Mouse (Mus musculus) intestine, embryonic 15.5 days (tissue): ENCODE data around the gene Sf3a3. TPM values are rescaled to one million over a fixed set of nuclear protein-coding genes. Genes with fewer than 3 reads are reported as not detected.

Source experiments
- ATAC-seq: fragments of 200-750 bp; cut with Nextera tagmentation; 2 replicates; pipeline ENCODE4 v1.8.0; 2017; ENCODE audit warnings: moderate TSS enrichment, moderate library complexity
- H3K27ac ChIP-seq: fragments of 300-500 bp; sonication (generic); 2 replicates; pipeline ENCODE4 v1.5.1; 2015; ENCODE audit warnings: mild to moderate bottlenecking, inconsistent platforms
- H3K27me3 ChIP-seq: fragments of 300-500 bp; sonication (generic); replicated peaks from 2 replicates; pipeline ENCODE4 v1.6.1; 2015; ENCODE audit warnings: inconsistent platforms
- H3K36me3 ChIP-seq: fragments of 300-500 bp; sonication (generic); 2 replicates; pipeline ENCODE4 v1.6.1; 2015; ENCODE audit warnings: inconsistent platforms
- H3K4me1 ChIP-seq: fragments of 300-500 bp; sonication (generic); replicated peaks from 2 replicates; pipeline ENCODE4 v1.6.1; 2015; ENCODE audit warnings: inconsistent platforms
- H3K4me2 ChIP-seq: fragments of 300-500 bp; sonication (generic); replicated peaks from 2 replicates; pipeline ENCODE4 v1.6.1; 2015; ENCODE audit warnings: mild to moderate bottlenecking, inconsistent platforms
- H3K4me3 ChIP-seq: fragments of 300-500 bp; sonication (generic); replicated peaks from 2 replicates; pipeline ENCODE4 v1.5.1; 2015; ENCODE audit warnings: inconsistent platforms
- H3K9ac ChIP-seq: fragments of 300-500 bp; sonication (generic); 2 replicates; pipeline ENCODE4 v1.6.1; 2015; ENCODE audit warnings: inconsistent platforms
- H3K9me3 ChIP-seq: fragments of 300-500 bp; sonication (generic); 2 replicates; pipeline ENCODE4 v1.6.1; 2016; ENCODE audit warnings: inconsistent platforms
- WGBS: fragments of 180-500 bp; shearing (Covaris S2); methylation state at CpG from one replicate; pipeline ENCODE4 v1.1.7; 2015; 5-methylcytosine and 5-hydroxymethylcytosine counted together
- polyA plus RNA-seq: library from polyadenylated mRNA; unstranded; fragments of >200 nt; fragmentation: Nextera tagmentation; extraction: Ambion mirVana; gene quantifications from 2 replicates; pipeline ENCODE4 v1.2.1, GENCODE M21; 2015

Gene Sf3a3
- polyA plus RNA-seq, 1 experiment from 2014 or later = 131 TPM

- H3K27ac ChIP-seq = no peak overlapping the region
- 75% methylated on average over 4 of the region's 4 CpGs for WGBS
Measured at GRCm38 (mm10) chr4:124685004-124685403, 29.6 kb upstream of the Sf3a3 start.

DNA sequence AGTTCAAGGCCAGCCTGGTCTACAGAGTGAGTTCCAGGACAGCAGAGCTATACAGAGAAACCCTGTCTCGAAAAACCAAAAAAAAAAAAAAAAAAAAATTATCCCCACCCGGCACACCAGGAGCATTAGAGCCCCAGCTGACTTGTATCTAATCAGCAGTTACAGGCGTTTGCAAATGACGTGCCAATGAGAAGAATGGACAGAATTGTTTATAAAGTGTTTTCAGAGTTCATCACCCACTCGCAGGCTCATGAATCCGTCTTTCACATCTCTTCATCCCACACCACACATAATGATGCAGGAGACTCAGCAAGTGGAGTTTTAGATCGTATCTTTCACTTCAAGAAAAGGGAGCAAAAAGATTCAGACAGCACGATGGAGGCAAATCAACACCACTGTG lies 29.1 kb upstream of the Sf3a3 start:
- H3K4me2 ChIP-seq = no peak overlapping the region
- H3K9me3 ChIP-seq = no peaks in the 10 kb centered on the region
- 84% methylated on average over 8 of the region's 8 CpGs for WGBS
- H3K4me1 ChIP-seq = no peaks in the 10 kb centered on the region
- H3K36me3 ChIP-seq = peaks cover 16% of the 10 kb centered on the region
- ATAC-seq = no peak
- H3K27ac ChIP-seq = no peak overlapping the region
- H3K27me3 ChIP-seq = no peaks in the 10 kb centered on the region
- H3K4me3 ChIP-seq = no peak overlapping the region
- H3K9ac ChIP-seq = no peak overlapping the region

More at GRCm38 (mm10) chr4:124685004-124685403, 29.6 kb upstream of the Sf3a3 start:
- Histone ChIP-seq H3K4me1 (no peaks in the 10 kb centered on the region), H3K9me3 (no peaks in the 10 kb centered on the region), H3K27me3 (no peaks in the 10 kb centered on the region), H3K4me2 (no peak overlapping the region), H3K36me3 (peaks cover 20% of the 10 kb centered on the region), H3K9ac (no peak overlapping the region), H3K4me3 (no peak overlapping the region)
- ATAC-seq = no peak

GRCm38 (mm10) chr4:124685897-124686402 lies 28.6 kb upstream of the Sf3a3 start:
- WGBS = 80% methylated on average over 8 of the region's 8 CpGs

DNA sequence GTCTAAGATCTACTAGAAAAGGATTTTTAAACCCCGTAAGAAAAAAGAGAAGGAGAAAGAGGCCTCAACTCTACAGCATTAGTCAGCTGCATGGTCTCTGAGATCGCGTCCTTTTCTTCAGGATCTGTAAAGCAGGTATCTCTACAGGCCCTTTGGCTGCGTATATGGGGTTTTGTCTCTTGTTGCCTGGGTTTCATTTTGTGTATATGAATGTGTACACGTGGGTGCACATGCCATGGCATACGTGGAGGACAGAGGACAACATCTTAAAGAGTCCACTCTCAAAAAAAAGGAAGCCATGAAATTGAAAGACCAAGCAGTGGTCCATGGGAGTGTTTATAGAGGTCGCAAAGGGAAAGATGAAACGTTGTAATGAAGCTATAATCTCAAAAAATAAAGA lies 23.1 kb upstream of the Sf3a3 start:
- no peak overlapping the region for H3K4me2 ChIP-seq

More at GRCm38 (mm10) chr4:124685897-124686402, 28.6 kb upstream of the Sf3a3 start:
- H3K4me2 ChIP-seq = no peak overlapping the region
- no peak overlapping the region for H3K27ac ChIP-seq
- H3K9ac ChIP-seq = no peak overlapping the region
- no peaks in the 10 kb centered on the region for H3K4me1 ChIP-seq
- H3K9me3 ChIP-seq = no peaks in the 10 kb centered on the region
- no peaks in the 10 kb centered on the region for H3K27me3 ChIP-seq
- H3K36me3 ChIP-seq = peaks cover 12% of the 10 kb centered on the region
- no peak for ATAC-seq
- no peak overlapping the region for H3K4me3 ChIP-seq

GRCm38 (mm10) chr4:124692416-124692861 lies 22.1 kb upstream of the Sf3a3 start:
- WGBS = 63% methylated on average over 3 of the region's 3 CpGs
- Histone ChIP-seq H3K4me3 (peak overlapping the region; percentile 74), H3K36me3 (no peaks in the 10 kb centered on the region), H3K4me1 (peaks cover 7% of the 10 kb centered on the region; the same call in 1 of the 2 replicates), H3K27ac (no peak overlapping the region), H3K9me3 (no peaks in the 10 kb centered on the region), H3K4me2 (peak overlapping the region; percentile 68), H3K27me3 (no peaks in the 10 kb centered on the region), H3K9ac (peak overlapping the region; percentile 83)
- ATAC-seq = no peak

More for the DNA sequence above, 23.1 kb upstream of the Sf3a3 start:
- H3K4me1 ChIP-seq = peaks cover 7% of the 10 kb centered on the region; the same call in 1 of the 2 replicates
- no peaks in the 10 kb centered on the region for H3K36me3 ChIP-seq
- no peak overlapping the region for H3K27ac ChIP-seq
- H3K9me3 ChIP-seq = no peaks in the 10 kb centered on the region
- H3K9ac ChIP-seq = no peak overlapping the region
- H3K27me3 ChIP-seq = no peaks in the 10 kb centered on the region
- H3K4me3 ChIP-seq = no peak overlapping the region
- no peak for ATAC-seq
- WGBS = 85% methylated on average over 8 of the region's 8 CpGs

GRCm38 (mm10) chr4:124693135-124693894 lies 21.3 kb upstream of the Sf3a3 start, which contains the start of gene Utp11:
TSS of gene Utp11 (minus strand) at chr4:124693600.
- H3K9ac ChIP-seq = peak within 1 kb of the TSS; percentile 83
- no peaks in the 10 kb centered on the region for H3K36me3 ChIP-seq
- peak within 1 kb of the TSS; percentile 68 for H3K4me2 ChIP-seq
- peak within 1 kb of the TSS; percentile 65 for H3K27ac ChIP-seq
- H3K4me3 ChIP-seq = peak within 1 kb of the TSS; percentile 74
- WGBS = under 1% methylated on average over 43 of the region's 43 CpGs
- H3K27me3 ChIP-seq = no peaks in the 10 kb centered on the region
- peak; percentile 96 for ATAC-seq
- H3K9me3 ChIP-seq = no peaks in the 10 kb centered on the region
- peaks cover 7% of the 10 kb centered on the region; the same call in 1 of the 2 replicates for H3K4me1 ChIP-seq

DNA sequence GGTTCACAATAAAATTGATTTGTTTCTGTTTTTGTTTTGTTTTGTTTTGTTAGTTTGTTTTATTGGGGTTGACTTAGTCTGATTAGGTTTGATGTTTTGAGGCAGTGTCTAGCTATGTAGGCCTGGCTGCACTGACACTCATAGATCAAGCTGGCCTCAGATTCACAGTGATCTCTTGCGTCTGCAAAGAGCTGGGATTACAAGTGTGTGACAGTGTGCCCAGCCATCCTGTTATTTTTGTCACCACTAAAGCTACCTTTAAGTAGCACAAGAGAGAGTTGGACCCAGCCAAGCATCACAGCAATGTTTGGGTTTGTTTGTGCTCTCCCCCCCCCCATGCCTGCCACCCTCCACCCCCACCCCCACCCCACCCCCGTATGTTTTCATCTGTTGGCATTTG lies 20.0 kb upstream of the Sf3a3 start:
- Histone ChIP-seq H3K9ac (no peak overlapping the region), H3K36me3 (no peaks in the 10 kb centered on the region), H3K4me2 (no peak overlapping the region), H3K27me3 (no peaks in the 10 kb centered on the region), H3K4me3 (no peak overlapping the region), H3K27ac (no peak overlapping the region), H3K9me3 (no peaks in the 10 kb centered on the region), H3K4me1 (peaks cover 12% of the 10 kb centered on the region)
- ATAC-seq = no peak
- 81% methylated on average over 2 of the region's 2 CpGs for WGBS

DNA sequence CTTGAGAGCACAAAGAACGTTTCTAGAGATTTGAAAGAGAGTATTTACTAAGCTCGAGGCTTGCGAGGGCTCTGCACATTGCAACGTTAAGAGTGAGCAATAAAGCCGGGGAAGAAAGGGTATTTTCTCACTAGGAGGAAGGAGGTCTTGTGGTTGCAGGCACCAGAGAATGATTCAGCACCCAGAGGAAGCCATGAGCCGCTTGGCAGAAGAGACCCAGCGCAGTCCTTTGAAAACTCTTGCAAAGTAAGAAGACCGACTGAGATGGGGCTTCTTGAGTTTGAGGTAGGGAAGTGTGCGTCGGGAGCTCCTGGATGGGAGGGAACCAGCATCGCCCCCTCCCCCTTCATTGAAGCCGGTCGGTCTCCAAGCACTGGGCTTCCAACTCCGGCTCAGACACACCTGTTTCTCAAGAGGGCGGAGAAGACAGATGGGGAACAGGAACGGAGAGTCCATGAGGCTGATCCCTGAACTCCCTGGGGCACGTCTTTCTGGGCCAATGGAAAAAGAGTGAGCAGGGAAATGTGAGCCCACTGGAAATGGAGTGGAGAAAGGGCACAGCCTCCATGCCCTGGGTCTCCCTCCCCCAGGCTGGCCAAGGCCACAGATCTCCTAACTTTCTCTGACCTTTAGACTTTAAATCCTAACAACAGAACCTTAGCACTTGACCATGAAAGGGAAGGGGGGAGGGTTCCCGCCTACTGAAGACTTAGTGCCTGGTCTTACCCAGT lies 18.6 kb upstream of the Sf3a3 start:
- Histone ChIP-seq H3K9ac (no peak overlapping the region; the same call in 1 of the 2 replicates), H3K4me2 (peak overlapping the region; percentile 37), H3K4me1 (peaks cover 17% of the 10 kb centered on the region), H3K27ac (no peak overlapping the region), H3K9me3 (no peaks in the 10 kb centered on the region), H3K36me3 (no peaks in the 10 kb centered on the region), H3K4me3 (0 out of 2 replicates have a peak overlapping the region, but pooled peaks have one; percentile 1), H3K27me3 (no peaks in the 10 kb centered on the region)
- 8% methylated on average over 18 of the region's 18 CpGs for WGBS
- no peak for ATAC-seq

DNA sequence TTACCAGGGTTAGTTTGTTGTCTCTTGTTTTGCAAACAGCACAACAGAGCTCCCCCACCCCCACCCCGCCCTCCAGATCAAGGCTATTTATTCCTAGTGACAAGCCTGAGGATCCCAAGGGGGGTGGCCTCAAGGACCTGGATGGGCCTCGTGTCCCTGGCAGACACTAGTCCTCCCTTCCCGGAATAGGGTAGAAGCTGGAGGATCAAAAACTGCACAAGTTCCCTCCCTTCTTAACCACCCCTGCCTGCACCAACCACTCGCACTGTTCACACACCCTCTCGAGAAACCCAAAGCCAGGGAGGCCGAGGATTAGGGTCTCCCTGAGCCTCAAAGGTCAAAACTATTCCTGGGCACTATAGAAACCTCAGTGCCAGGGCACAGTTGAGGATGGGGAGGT lies 14.8 kb upstream of the Sf3a3 start:
- Histone ChIP-seq H3K4me2 (peak overlapping the region; percentile 78), H3K4me3 (peak overlapping the region; percentile 69), H3K9ac (peak overlapping the region; percentile 76), H3K27me3 (no peaks in the 10 kb centered on the region), H3K4me1 (peaks cover 37% of the 10 kb centered on the region), H3K27ac (peak overlapping the region; percentile 89), H3K36me3 (no peaks in the 10 kb centered on the region), H3K9me3 (no peaks in the 10 kb centered on the region)
- 18% methylated on average over 6 of the region's 6 CpGs for WGBS
- 0 out of 2 replicates have a peak, but pooled peaks have one; percentile 0 for ATAC-seq

DNA sequence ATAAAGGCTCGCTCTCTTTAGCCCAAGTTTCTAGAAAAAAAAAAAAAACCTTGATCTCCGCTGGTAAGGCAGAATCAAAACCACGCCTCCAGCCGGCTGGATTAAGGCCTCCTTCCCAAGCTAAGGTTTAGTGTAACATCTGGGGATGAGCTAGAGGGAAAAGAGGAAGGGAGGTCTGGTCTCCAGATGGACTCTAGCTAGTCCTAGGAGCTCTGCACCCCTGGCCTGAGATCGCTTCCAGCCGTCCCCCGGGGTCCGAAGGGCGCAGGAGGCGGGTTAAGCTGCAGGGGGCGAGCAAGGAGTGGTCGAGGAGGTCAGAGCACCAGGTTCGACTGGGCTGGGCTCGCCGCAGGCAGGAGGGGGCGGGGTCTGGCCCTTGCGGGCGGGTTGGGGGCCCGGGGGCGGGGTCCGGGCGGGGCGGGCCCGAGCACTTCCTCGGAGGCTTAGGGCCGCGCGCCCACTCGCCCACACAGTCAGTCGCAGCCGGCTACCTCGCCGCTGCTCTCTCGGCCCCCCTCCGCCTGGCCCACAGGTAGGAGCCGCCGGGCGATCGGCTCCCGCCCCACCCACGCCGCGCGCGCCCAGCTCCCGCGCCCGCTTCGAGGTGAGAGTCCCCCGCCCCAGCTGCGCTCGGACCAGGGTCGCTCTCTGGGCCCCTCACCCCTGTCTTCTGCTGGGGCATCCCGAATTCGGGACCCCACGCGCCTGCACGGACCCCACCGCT lies 14.2 kb upstream of the Sf3a3 start, which contains the start of gene Fhl3:
Fhl3 (plus strand) TSS at position 454 of the 724 bp plus-strand sequence.
- Histone ChIP-seq H3K4me3 (peak within 1 kb of the TSS; percentile 69), H3K9ac (peak within 1 kb of the TSS; percentile 76), H3K27ac (peak within 1 kb of the TSS; percentile 89), H3K27me3 (no peaks in the 10 kb centered on the region), H3K36me3 (no peaks in the 10 kb centered on the region), H3K4me1 (peaks cover 43% of the 10 kb centered on the region), H3K4me2 (peak within 1 kb of the TSS; percentile 78), H3K9me3 (no peaks in the 10 kb centered on the region)
- WGBS = 0% methylated on average over 59 of the region's 59 CpGs
- ATAC-seq = peak; percentile 79

DNA sequence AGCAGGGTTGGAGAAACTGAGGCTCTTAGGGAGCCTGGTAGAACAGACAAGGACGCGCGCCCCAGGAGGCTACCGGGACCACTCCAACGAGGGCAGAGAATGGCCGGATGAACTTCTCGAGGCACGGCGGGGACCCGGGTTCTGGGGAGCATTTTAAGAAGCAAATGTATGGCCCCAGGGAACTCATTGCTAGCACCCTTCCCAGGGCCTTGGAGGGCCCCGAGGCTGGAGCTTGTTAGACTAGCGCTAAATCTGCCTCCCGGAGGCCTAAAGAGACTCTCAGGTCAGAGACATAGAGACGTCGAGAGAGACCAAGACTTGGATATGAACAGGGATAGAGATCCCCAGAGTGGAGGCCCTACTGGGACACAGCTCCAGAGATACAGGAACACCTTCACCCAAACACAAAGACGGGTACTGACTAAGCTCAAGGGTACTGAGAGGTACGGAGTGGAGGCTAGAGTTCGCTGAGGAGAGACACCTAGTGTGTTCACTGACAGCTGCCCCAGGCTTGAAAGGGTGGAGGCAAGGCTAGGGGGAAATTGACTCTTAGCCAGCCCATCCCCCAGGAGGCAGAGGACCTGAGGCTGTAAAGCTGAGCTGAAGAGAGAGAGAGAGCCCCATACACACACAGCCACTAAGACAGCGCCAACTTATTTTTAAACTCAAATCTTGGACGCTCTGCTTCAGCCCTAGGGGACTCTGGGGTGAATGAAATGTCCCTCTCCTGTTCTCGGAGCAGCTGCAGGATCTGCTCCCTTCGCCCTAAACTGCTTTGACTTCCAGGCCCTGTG lies 13.3 kb upstream of the Sf3a3 start:
- H3K36me3 ChIP-seq = no peaks in the 10 kb centered on the region
- peak overlapping the region; percentile 89 for H3K27ac ChIP-seq
- peak; percentile 26 for ATAC-seq
- no peaks in the 10 kb centered on the region for H3K27me3 ChIP-seq
- H3K4me3 ChIP-seq = peak overlapping the region; percentile 69
- peak overlapping the region; percentile 78 for H3K4me2 ChIP-seq
- peaks cover 47% of the 10 kb centered on the region for H3K4me1 ChIP-seq
- 3% methylated on average over 22 of the region's 22 CpGs for WGBS
- no peaks in the 10 kb centered on the region for H3K9me3 ChIP-seq
- peak overlapping the region; percentile 76 for H3K9ac ChIP-seq
